Mouse (Mus musculus) heart, embryonic 11.5 days (tissue): Measurements from ENCODE around the gene Mpz. TPM values are rescaled to one million over a fixed set of nuclear protein-coding genes. Genes with fewer than 3 reads are reported as not detected.

Source experiments
- ATAC-seq: fragments of 200-750 bp; cut with Nextera tagmentation; replicated peaks from 2 replicates; pipeline ENCODE4 v1.8.0; 2017; ENCODE audit warnings: moderate library complexity; ENCODE audit not compliant: insufficient number of reproducible peaks, low FRiP score, low TSS enrichment
- H3K27ac ChIP-seq: fragments of 300-500 bp; sonication (generic); 2 replicates; pipeline ENCODE4 v1.5.1; 2014; ENCODE audit warnings: mild to moderate bottlenecking, low read depth, low read length
- H3K27me3 ChIP-seq: fragments of 300-500 bp; sonication (generic); 2 replicates; pipeline ENCODE4 v1.6.1; 2014; ENCODE audit warnings: mild to moderate bottlenecking, low read length, mixed read lengths; ENCODE audit not compliant: control insufficient read depth, insufficient read depth
- H3K36me3 ChIP-seq: fragments of 300-500 bp; sonication (generic); 2 replicates; pipeline ENCODE4 v1.6.1; 2014; ENCODE audit warnings: mild to moderate bottlenecking, low read length, moderate library complexity, mixed read lengths; ENCODE audit not compliant: control insufficient read depth, insufficient read depth
- H3K4me1 ChIP-seq: fragments of 300-500 bp; sonication (generic); 2 replicates; pipeline ENCODE4 v1.6.1; 2014; ENCODE audit warnings: low read length; ENCODE audit not compliant: control insufficient read depth, insufficient read depth
- H3K4me2 ChIP-seq: fragments of 300-500 bp; sonication (generic); 2 replicates; pipeline ENCODE4 v1.6.1; 2014; ENCODE audit warnings: mild to moderate bottlenecking, moderate library complexity
- H3K4me3 ChIP-seq: fragments of 300-500 bp; sonication (generic); 2 replicates; pipeline ENCODE4 v1.5.1; 2014; ENCODE audit warnings: low read depth, low read length
- H3K9ac ChIP-seq: fragments of 300-500 bp; sonication (generic); 2 replicates; pipeline ENCODE4 v1.6.1; 2014; ENCODE audit warnings: mild to moderate bottlenecking, low read depth, low read length, moderate library complexity
- H3K9me3 ChIP-seq: fragments of 300-500 bp; sonication (generic); replicated peaks from 2 replicates; pipeline ENCODE4 v1.6.1; 2016; ENCODE audit warnings: low read length; ENCODE audit not compliant: control insufficient read depth
- WGBS: fragments of 180-500 bp; shearing (Covaris S2); extraction: QIAGEN DNeasy Blood & Tissue Kit; methylation state at CpG from one replicate; pipeline ENCODE4 v1.1.7; 2014; ENCODE audit not compliant: insufficient replicate concordance; 5-methylcytosine and 5-hydroxymethylcytosine counted together
- polyA plus RNA-seq: library from polyadenylated mRNA; unstranded; fragments of >200 nt; fragmentation: Nextera tagmentation; extraction: Ambion mirVana; gene quantifications from 2 replicates; pipeline ENCODE4 v1.2.1, GENCODE M21; 2014

Mpz gene
- polyA plus RNA-seq, 1 experiment from 2014 or later = not detected

DNA sequence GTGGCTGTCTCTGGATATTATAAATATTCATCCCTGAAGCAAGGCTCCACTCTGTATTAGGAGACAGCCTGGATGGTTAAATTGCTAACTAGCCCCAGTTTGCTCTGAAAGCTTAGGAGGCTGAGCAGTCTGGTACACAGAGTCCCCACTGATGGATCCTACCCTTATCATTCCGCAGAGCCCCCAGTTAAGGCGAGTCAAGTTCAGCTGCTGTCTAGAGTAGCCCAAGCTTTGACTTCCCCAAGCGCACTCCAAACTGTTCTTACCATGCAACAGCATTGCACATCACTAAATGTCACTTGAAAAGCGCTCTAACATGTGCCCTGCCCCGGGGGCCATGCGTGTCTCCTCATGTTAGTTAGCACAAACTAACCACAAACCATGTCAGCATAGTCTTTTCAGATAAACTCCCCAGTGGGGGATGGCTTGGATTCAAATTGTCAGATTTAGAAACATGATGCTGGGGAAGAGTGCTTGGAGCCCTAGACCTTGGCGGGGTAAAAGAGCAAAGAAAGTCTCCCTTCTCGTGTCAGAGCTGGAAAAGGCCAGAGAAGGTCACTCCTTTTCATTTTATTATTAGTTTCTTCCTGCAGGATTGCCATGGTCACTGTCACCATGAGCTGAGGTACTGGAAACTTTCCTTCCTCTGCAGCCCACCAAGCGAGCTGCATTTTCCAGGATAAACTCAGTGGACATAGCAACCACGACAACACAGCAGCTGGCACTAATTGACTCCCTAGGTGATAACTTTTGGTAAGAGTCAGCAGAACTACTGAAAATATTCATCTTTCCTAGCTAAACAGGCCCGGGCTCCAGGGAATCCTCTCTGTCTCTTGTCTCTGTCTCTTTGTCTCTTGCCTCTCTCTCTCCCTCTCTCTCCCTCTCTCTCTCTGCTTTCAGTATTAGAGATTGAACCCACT lies 43.7 kb downstream of the Mpz start:
- ATAC-seq = no peak
- Histone ChIP-seq H3K4me1 (peaks cover 38% of the 10 kb centered on the region), H3K4me2 (peak overlapping the region; percentile 96), H3K36me3 (no peaks in the 10 kb centered on the region), H3K9ac (no peak overlapping the region), H3K4me3 (no peak overlapping the region), H3K27ac (no peak overlapping the region), H3K27me3 (peaks cover 31% of the 10 kb centered on the region; the same call in 1 of the 2 replicates), H3K9me3 (no peaks in the 10 kb centered on the region)
- 32% methylated on average over 11 of the region's 11 CpGs for WGBS

DNA sequence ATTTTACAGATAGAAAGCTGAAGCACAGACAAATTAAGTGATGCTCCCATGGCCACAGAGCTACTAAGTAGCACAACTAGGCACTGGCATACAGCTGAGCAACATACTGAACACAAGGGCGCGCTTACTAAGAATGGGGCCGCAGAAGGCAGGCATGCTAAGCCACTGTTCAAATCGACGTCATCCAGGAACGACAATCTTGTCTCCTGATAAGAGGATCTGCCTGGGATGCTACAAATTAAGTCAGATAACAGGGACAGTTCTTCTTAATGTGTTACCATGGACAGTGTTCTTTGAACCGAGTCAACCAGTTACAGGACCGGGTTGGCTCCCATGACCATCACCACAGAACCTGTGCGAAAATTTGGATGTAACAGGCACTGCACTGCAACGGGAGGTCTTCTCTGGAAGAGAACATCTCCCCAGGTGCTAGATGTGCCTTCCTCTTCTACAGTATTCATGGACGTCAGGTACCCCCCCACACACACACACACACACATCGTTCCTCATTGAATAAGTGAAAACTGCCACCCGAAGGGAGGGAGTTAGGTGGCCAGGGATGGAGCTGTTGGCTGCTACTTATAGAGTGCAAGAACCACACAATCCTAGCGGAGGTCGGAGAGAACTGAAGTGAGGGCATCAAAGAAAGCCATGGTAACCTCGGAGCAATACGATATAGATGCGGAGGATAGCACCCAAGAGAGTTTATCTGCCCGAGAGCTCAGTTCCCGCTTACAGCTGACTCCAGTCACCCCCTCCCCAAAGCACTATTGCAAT lies 44.7 kb downstream of the Mpz start:
- H3K9me3 ChIP-seq = no peaks in the 10 kb centered on the region
- peaks cover 29% of the 10 kb centered on the region for H3K4me1 ChIP-seq
- H3K27me3 ChIP-seq = peaks cover 31% of the 10 kb centered on the region; the same call in 1 of the 2 replicates
- ATAC-seq = no peak; the same call in 1 of the 2 replicates
- peak overlapping the region; percentile 96 for H3K4me2 ChIP-seq
- H3K4me3 ChIP-seq = peak overlapping the region; percentile 70
- H3K9ac ChIP-seq = peak overlapping the region; percentile 70
- 5% methylated on average over 20 of the region's 20 CpGs for WGBS
- H3K27ac ChIP-seq = no peak overlapping the region
- no peaks in the 10 kb centered on the region for H3K36me3 ChIP-seq

DNA sequence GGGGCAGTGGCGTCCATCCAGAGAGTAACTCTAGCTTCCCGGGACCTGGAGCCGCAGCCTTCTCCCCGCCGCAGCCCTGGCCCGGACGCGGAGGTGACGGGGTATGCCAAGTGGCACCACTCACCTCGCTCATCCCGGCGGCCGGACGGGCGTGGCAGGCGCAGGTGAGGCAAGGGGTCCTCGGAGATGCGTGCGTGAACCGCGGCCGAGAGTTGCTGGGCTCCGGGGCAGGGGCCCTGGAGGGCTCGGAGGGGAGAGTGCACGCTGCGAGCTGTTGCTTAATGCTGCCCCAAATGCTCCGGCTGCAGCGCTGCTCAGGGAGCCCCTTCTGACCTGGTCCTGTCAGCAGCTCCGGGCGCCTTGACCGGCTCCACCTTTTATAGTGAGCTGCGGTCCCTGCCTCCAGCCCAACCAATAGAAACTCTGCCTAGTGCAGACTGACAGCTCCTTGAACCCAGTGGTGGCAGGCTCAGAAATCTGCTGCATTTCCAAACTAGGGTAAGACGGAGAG lies 45.4 kb downstream of the Mpz start, which contains the start of gene Pcp4l1:
TSS of gene Pcp4l1 (minus strand) at position 382 of the 511 bp plus-strand sequence.
- Histone ChIP-seq H3K4me3 (peak within 1 kb of the TSS; percentile 70), H3K36me3 (no peaks in the 10 kb centered on the region), H3K9ac (peak within 1 kb of the TSS; percentile 70), H3K4me1 (peaks cover 29% of the 10 kb centered on the region), H3K27me3 (peaks cover 31% of the 10 kb centered on the region; the same call in 1 of the 2 replicates), H3K9me3 (no peaks in the 10 kb centered on the region), H3K4me2 (peak within 1 kb of the TSS; percentile 96), H3K27ac (no peak within 1 kb of the TSS)
- WGBS = 1% methylated on average over 33 of the region's 33 CpGs
- peak; percentile 85 for ATAC-seq

DNA sequence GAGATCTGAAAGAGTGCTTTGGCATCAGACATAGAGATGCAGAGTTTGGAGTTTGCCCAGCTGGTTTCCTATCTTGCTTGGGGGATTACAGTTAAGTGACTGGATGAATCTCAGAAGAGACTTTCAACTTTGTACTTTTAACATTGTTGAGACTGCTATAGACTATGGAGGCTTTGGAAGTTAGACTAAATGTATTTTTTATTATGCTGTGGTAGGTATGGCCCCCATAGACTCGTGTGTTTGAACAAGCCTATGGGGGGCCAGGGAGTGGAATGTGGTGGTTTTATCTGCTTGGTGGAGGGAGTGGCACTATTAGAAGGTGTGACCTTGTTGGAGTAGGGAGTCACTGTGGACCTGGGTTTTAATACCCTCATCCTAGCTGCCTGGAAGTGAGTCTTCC lies 49.0 kb downstream of the Mpz start:
- no peak for ATAC-seq
- no peak overlapping the region for H3K27ac ChIP-seq
- WGBS = 46% methylated on average over 1 of the region's 1 CpGs

DNA sequence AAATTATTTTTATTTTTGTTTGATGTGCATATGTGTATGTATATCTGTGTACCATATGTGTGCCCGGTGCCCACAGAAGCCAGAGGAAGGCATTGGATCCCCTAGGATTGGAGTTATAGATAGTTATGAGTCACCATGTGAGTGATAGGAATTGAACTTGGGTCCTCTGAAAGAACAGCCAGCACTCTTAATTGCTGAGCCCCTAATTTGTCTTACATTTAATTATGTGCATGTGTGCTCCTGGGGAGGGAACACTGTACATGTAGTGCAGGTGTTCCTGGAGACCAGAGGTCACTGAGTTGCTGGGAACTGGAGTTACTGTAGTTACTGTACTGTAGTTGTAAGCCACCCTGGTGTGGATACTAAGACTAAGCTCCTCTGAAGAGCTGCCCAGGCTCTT lies 50.3 kb downstream of the Mpz start:
- WGBS = 95% methylated on average over 1 of the region's 1 CpGs
- no peak for ATAC-seq
- H3K4me1 ChIP-seq = peaks cover 2% of the 10 kb centered on the region; the same call in 1 of the 2 replicates
- H3K9ac ChIP-seq = no peak overlapping the region
- no peaks in the 10 kb centered on the region for H3K9me3 ChIP-seq
- H3K4me2 ChIP-seq = no peak overlapping the region
- no peaks in the 10 kb centered on the region for H3K36me3 ChIP-seq
- no peak overlapping the region for H3K27ac ChIP-seq
- no peak overlapping the region for H3K4me3 ChIP-seq
- peaks cover 5% of the 10 kb centered on the region; the same call in 1 of the 2 replicates for H3K27me3 ChIP-seq

More for the DNA sequence above, 49.0 kb downstream of the Mpz start:
- Histone ChIP-seq H3K9me3 (no peaks in the 10 kb centered on the region), H3K4me2 (no peak overlapping the region), H3K9ac (no peak overlapping the region), H3K27me3 (peaks cover 17% of the 10 kb centered on the region; the same call in 1 of the 2 replicates), H3K4me3 (no peak overlapping the region), H3K36me3 (no peaks in the 10 kb centered on the region), H3K4me1 (peaks cover 13% of the 10 kb centered on the region)

DNA sequence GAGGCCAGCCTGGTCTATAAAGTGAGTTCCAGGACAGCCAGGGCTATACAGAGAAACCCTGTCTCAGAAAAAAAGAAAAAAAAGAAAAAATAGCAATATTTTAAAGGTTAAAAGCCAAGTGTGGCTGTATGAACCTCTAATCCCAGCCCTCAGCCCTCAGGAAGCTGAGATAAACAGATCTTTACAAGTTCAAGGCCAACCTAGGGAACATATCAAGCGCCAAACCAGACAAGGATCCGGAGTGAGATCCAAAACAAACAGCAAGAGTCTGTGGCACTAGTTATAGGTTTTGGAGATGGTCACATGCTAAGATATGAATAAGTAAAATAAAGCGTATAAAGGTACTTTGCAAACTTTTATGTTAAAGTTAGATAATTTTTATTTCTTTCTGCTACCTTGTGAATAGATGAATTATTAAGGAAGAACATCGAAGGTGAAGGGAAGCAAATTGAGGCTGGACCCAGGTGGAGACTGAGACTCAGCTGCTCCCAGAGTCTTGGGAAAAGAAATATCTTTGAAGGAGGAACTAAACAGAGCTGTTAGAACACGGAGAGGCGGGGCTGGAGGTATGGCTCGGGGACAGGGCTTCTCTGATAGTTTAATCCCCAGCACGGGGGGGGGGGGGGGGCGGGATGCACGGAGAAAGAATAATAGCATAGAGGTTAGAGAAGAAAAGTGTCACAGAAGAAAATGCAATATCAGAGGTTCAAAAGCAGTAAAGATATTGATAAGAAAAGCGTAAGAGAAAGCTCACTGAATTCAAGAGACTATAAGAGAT lies 53.1 kb downstream of the Mpz start:
- H3K4me3 ChIP-seq = no peak overlapping the region
- no peaks in the 10 kb centered on the region for H3K36me3 ChIP-seq
- H3K9ac ChIP-seq = no peak overlapping the region
- 52% methylated on average over 10 of the region's 11 CpGs for WGBS
- H3K27me3 ChIP-seq = no peaks in the 10 kb centered on the region
- no peak overlapping the region for H3K27ac ChIP-seq
- ATAC-seq = no peak
- H3K4me2 ChIP-seq = no peak overlapping the region
- H3K4me1 ChIP-seq = no peaks in the 10 kb centered on the region
- no peaks in the 10 kb centered on the region for H3K9me3 ChIP-seq

DNA sequence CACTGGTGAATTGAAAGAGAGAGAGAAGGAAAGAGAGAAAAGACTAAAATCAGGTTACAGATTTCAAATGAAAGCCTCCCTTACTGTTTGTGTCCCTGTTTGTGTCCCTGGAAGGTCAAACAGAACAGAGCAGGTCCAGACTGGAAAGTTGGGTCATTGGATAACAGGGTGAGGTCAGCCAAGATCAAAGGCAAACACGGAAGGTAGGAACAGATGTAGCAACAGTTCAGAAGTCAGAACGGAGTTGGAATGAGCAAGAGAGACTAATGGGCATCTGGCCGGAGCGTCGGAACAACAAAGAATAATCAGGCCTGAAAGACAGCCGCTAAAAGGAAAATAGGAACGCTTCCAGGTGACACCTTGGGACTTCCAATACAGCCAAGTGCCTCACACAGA lies 53.7 kb downstream of the Mpz start:
- Histone ChIP-seq H3K36me3 (no peaks in the 10 kb centered on the region), H3K4me3 (no peak overlapping the region), H3K9ac (no peak overlapping the region), H3K9me3 (no peaks in the 10 kb centered on the region), H3K4me2 (no peak overlapping the region), H3K27me3 (no peaks in the 10 kb centered on the region), H3K27ac (no peak overlapping the region), H3K4me1 (peaks cover under 1% of the 10 kb centered on the region; the same call in 1 of the 2 replicates)
- WGBS = 50% methylated on average over 7 of the region's 7 CpGs
- ATAC-seq = no peak
